Mouse (Mus musculus) cerebellum, adult 2 months (tissue): ENCODE measurements at regions not wholly inside any gene's neighbourhood (a gene's known extent, or its start where the extent isn't known, plus 50 kb on each side); places are given as distances from the start of the nearest gene placed in this dataset.
A peak's percentile ranks its signal among the peaks of the same experiment; 100 is the strongest.

Experiments
- DNase-seq, 2 experiments: peaks; one replicate each; pipeline ENCODE4 v3.0.0; 2021
- H3K27ac ChIP-seq: fragments of 200-500 bp; 2 replicates; pipeline ENCODE4 v1.5.1; 2012; ENCODE audit warnings: low read length, control low read depth, inconsistent platforms; ENCODE audit not compliant: insufficient read depth
- H3K27me3 ChIP-seq: fragments of 200-500 bp; 2 replicates; pipeline ENCODE4 v1.6.1; 2012; ENCODE audit warnings: inconsistent platforms, mild to moderate bottlenecking, low read length, moderate library complexity; ENCODE audit not compliant: control insufficient read depth, insufficient read depth
- H3K4me1 ChIP-seq: fragments of 200-500 bp; 2 replicates; pipeline ENCODE4 v1.6.1; 2011; ENCODE audit warnings: low read length; ENCODE audit not compliant: control insufficient read depth, insufficient read depth
- H3K4me3 ChIP-seq: fragments of 200-500 bp; replicated peaks from 2 replicates; pipeline ENCODE3; 2011; ENCODE audit warnings: mild to moderate bottlenecking, low read depth, low read length, control low read depth; ENCODE audit not compliant: insufficient read depth
- CTCF ChIP-seq: fragments of 200-500 bp; IDR thresholded peaks from 2 replicates; pipeline ENCODE4 v1.5.1; 2011; ENCODE audit warnings: low read depth, mild to moderate bottlenecking, control low read depth, low read length, moderate library complexity, borderline replicate concordance; ENCODE audit not compliant: insufficient read depth
- POLR2A ChIP-seq: fragments of 200-500 bp; IDR thresholded peaks from 2 replicates; pipeline ENCODE4 v1.6.1; 2011; ENCODE audit warnings: low read length, control low read depth, borderline replicate concordance; ENCODE audit not compliant: insufficient read depth
- WGBS: fragments of 180-500 bp; shearing (Covaris S2); methylation state at CpG from one replicate; pipeline ENCODE4 v1.1.7; 2018; 5-methylcytosine and 5-hydroxymethylcytosine counted together

- TF ChIP-seq POLR2A = no peak
- TF ChIP-seq CTCF = no peak
- WGBS = 96% methylated on average over 2 of the region's 2 CpGs
- no peak overlapping the region for H3K27ac ChIP-seq
Measured at GRCm38 (mm10) chr12:29134326-29134725, 382.7 kb downstream of the Eipr1 start.

GRCm38 (mm10) chr12:29136850-29137268, 385.3 kb downstream of the Eipr1 start:
- peak; percentile 91 to 92 for DNase-seq
- 3% methylated on average over 5 of the region's 5 CpGs for WGBS
- TF ChIP-seq CTCF (no peak), POLR2A (no peak)

More at GRCm38 (mm10) chr12:29134326-29134725, 382.7 kb downstream of the Eipr1 start:
- Histone ChIP-seq H3K27me3 (no peaks in the 10 kb centered on the region), H3K4me3 (no peak overlapping the region), H3K4me1 (peaks cover 26% of the 10 kb centered on the region)
- no peak for DNase-seq

GRCm38 (mm10) chr12:29137455-29137854, 385.9 kb downstream of the Eipr1 start:
- Histone ChIP-seq H3K4me3 (no peak overlapping the region), H3K27me3 (no peaks in the 10 kb centered on the region), H3K4me1 (peaks cover 44% of the 10 kb centered on the region), H3K27ac (peak overlapping the region; percentile 32)
- TF ChIP-seq POLR2A (no peak), CTCF (no peak)
- DNase-seq = peak; percentile 45 to 47
- WGBS = 42% methylated on average over 8 of the region's 8 CpGs

More at GRCm38 (mm10) chr12:29136850-29137268, 385.3 kb downstream of the Eipr1 start:
- no peaks in the 10 kb centered on the region for H3K27me3 ChIP-seq
- H3K4me1 ChIP-seq = peaks cover 38% of the 10 kb centered on the region
- H3K27ac ChIP-seq = peak overlapping the region; percentile 32; the same call in 1 of the 2 replicates
- no peak overlapping the region for H3K4me3 ChIP-seq

GRCm38 (mm10) chr12:29140576-29140975, 387.6 kb upstream of the Myt1l start:
- Histone ChIP-seq H3K27ac (0 out of 2 replicates have a peak overlapping the region, but pooled peaks have one; percentile 41), H3K4me3 (no peak overlapping the region), H3K4me1 (peaks cover 57% of the 10 kb centered on the region), H3K27me3 (no peaks in the 10 kb centered on the region)
- 47% methylated on average over 3 of the region's 3 CpGs for WGBS
- no peak for DNase-seq
- TF ChIP-seq POLR2A (no peak), CTCF (no peak)

GRCm38 (mm10) chr12:29141132-29141531, 387.1 kb upstream of the Myt1l start:
- no peaks in the 10 kb centered on the region for H3K27me3 ChIP-seq
- no peak for TF ChIP-seq POLR2A
- TF ChIP-seq CTCF = no peak
- H3K27ac ChIP-seq = peak overlapping the region; percentile 41
- WGBS = 11% methylated on average over 13 of the region's 13 CpGs
- H3K4me3 ChIP-seq = peak overlapping the region; percentile 32
- peak; percentile 92 to 95 for DNase-seq
- peaks cover 53% of the 10 kb centered on the region for H3K4me1 ChIP-seq

- peak overlapping the region; percentile 32 for H3K4me3 ChIP-seq
- H3K27ac ChIP-seq = peak overlapping the region; percentile 40
- WGBS = 24% methylated on average over 8 of the region's 8 CpGs
- TF ChIP-seq CTCF (no peak), POLR2A (no peak)
- DNase-seq = peak in 1 of 2 experiments; percentile 39
- H3K27me3 ChIP-seq = no peaks in the 10 kb centered on the region
- H3K4me1 ChIP-seq = peaks cover 50% of the 10 kb centered on the region
Measured at GRCm38 (mm10) chr12:29141855-29142254, 386.3 kb upstream of the Myt1l start.

- Histone ChIP-seq H3K27me3 (no peaks in the 10 kb centered on the region), H3K4me1 (peaks cover 38% of the 10 kb centered on the region), H3K27ac (no peak overlapping the region), H3K4me3 (no peak overlapping the region)
- TF ChIP-seq CTCF (no peak), POLR2A (no peak)
- peak; percentile 42 to 43 for DNase-seq
- WGBS = 44% methylated on average over 8 of the region's 8 CpGs
Measured at GRCm38 (mm10) chr12:29143297-29143696, 384.9 kb upstream of the Myt1l start.

GRCm38 (mm10) chr12:29160920-29161319, 367.3 kb upstream of the Myt1l start:
- WGBS = 100% methylated on average over 1 of the region's 1 CpGs
- DNase-seq = no peak
- no peak overlapping the region for H3K4me3 ChIP-seq
- no peaks in the 10 kb centered on the region for H3K4me1 ChIP-seq
- H3K27me3 ChIP-seq = no peaks in the 10 kb centered on the region
- H3K27ac ChIP-seq = no peak overlapping the region
- TF ChIP-seq CTCF = no peak
- TF ChIP-seq POLR2A = no peak

- no peak overlapping the region for H3K27ac ChIP-seq
- 41% methylated on average over 2 of the region's 2 CpGs for WGBS
- no peak overlapping the region for H3K4me3 ChIP-seq
- no peaks in the 10 kb centered on the region for H3K4me1 ChIP-seq
- no peak for DNase-seq
- no peaks in the 10 kb centered on the region for H3K27me3 ChIP-seq
- TF ChIP-seq POLR2A (no peak), CTCF (no peak)
Measured at GRCm38 (mm10) chr12:29161546-29161945, 366.6 kb upstream of the Myt1l start.
